Mouse (Mus musculus) urinary bladder, postnatal 36 days (tissue): Measurements from ENCODE around the gene Cntnap4.
"Not testable (repeated sequence)": the region's sequence is repeated elsewhere in the genome, so short reads cannot be mapped to it uniquely, and the experiment has no call there.

Experiments used
- DNase-seq, 2 experiments: peaks; one replicate each; pipeline ENCODE4 v3.0.0; 2022; ENCODE audit warnings: low spot score in 2 of 2, mixed read lengths in 1 of 2

Cntnap4 gene

GRCm38 (mm10) chr8:112730583-112731432, 161.0 kb downstream of the Cntnap4 start:
- DNase-seq = no peak

GRCm38 (mm10) chr8:112735575-112735974, 165.7 kb downstream of the Cntnap4 start:
- DNase-seq = no peak

- no peak for DNase-seq
Measured at GRCm38 (mm10) chr8:112743331-112743730, 173.5 kb downstream of the Cntnap4 start.

GRCm38 (mm10) chr8:112747296-112747695, 177.5 kb downstream of the Cntnap4 start:
- DNase-seq = no peak

- no peak for DNase-seq
Measured at GRCm38 (mm10) chr8:112755171-112755570, 185.3 kb downstream of the Cntnap4 start.

GRCm38 (mm10) chr8:112803058-112803457, 233.2 kb downstream of the Cntnap4 start:
- DNase-seq = no peak

- no peak for DNase-seq
Measured at GRCm38 (mm10) chr8:112809382-112809781, 239.5 kb downstream of the Cntnap4 start.

- DNase-seq = no peak
Measured at GRCm38 (mm10) chr8:112841057-112841456, 271.2 kb downstream of the Cntnap4 start.

GRCm38 (mm10) chr8:112849541-112849940, 279.7 kb downstream of the Cntnap4 start:
- not testable (repeated sequence) for DNase-seq

- DNase-seq = no peak
Measured at GRCm38 (mm10) chr8:112906458-112907112, 336.7 kb downstream of the Cntnap4 start.

GRCm38 (mm10) chr8:112909527-112909926, 339.7 kb downstream of the Cntnap4 start:
- no peak for DNase-seq

GRCm38 (mm10) chr8:112911422-112911821, 341.6 kb downstream of the Cntnap4 start:
- DNase-seq = no peak

- no peak for DNase-seq
Measured at GRCm38 (mm10) chr8:112922151-112922550, 352.3 kb downstream of the Cntnap4 start.

GRCm38 (mm10) chr8:112922789-112923188, 352.9 kb downstream of the Cntnap4 start:
- DNase-seq = no peak
